ENCODE assay signal across 23 mouse cellular contexts in genomic region chr11:96895886-96896285, GRCm38 (mm10). TPM values are rescaled to one million over a fixed set of nuclear protein-coding genes. Genes with fewer than 3 reads are reported as not detected.
DNase-seq lines count a peak whose midpoint lies in the region; ATAC-seq and TF ChIP-seq lines count a peak whose summit lies in the region.
"Had no signal": no experiment of that assay in that cellular context is flagged by ENCODE, and none has a peak within 500 bp of the region (broad histone marks: within the 10 kb centered on the region; RNA-seq: fewer than 3 reads in every experiment).

No protein-coding gene starts in this region.

- peaks cover 75% of the 10 kb centered on the region for H3K4me1 ChIP-seq in forebrain, embryonic 10.5 days
- H3K4me1 ChIP-seq in forebrain, postnatal 0 days (ENCODE audit: insufficient read depth), result 0 out of 2 replicates have a peak, but pooled peaks cover 3% of the 10 kb centered on the region
- H3K4me1 ChIP-seq in hindbrain, embryonic 10.5 days (replicated peaks), result peaks cover 79% of the 10 kb centered on the region
- 0 out of 2 replicates have a peak, but pooled peaks cover 7% of the 10 kb centered on the region for H3K4me1 ChIP-seq in hindbrain, postnatal 0 days (ENCODE audit: insufficient read depth, low read length)
- H3K4me1 ChIP-seq in midbrain, embryonic 11.5 days (ENCODE audit: control insufficient read depth, insufficient read depth, low read length), result peaks cover 53% of the 10 kb centered on the region
- H3K4me1 ChIP-seq in midbrain, embryonic 16.5 days (ENCODE audit: control insufficient read depth, insufficient read depth, low read length), result peaks cover 13% of the 10 kb centered on the region
- H3K4me1 ChIP-seq: liver, embryonic 13.5 days; lung, embryonic 15.5 days had no signal

- 0 out of 2 replicates have a peak, but pooled peaks cover 6% of the 10 kb centered on the region for H3K9me3 ChIP-seq in forebrain, embryonic 10.5 days
- H3K9me3 ChIP-seq in forebrain, postnatal 0 days (ENCODE audit: low read length), result no peaks in the 10 kb centered on the region
- H3K9me3 ChIP-seq in hindbrain, embryonic 10.5 days, result no peaks in the 10 kb centered on the region
- no peaks in the 10 kb centered on the region for H3K9me3 ChIP-seq in hindbrain, postnatal 0 days (ENCODE audit: low read length)
- no peaks in the 10 kb centered on the region for H3K9me3 ChIP-seq in midbrain, embryonic 11.5 days (ENCODE audit: control insufficient read depth, low read length)
- no peaks in the 10 kb centered on the region for H3K9me3 ChIP-seq in midbrain, embryonic 16.5 days (replicated peaks; ENCODE audit: control insufficient read depth, low read length, poor library complexity, severe bottlenecking)
- H3K9me3 ChIP-seq: G1E; hindbrain, embryonic 15.5 days; kidney, embryonic 15.5 days; limb, embryonic 12.5 days; liver, embryonic 13.5 days; lung, embryonic 15.5 days had no signal

- H3K4me3 ChIP-seq in forebrain, embryonic 10.5 days, result no peak overlapping the region
- H3K4me3 ChIP-seq in forebrain, postnatal 0 days (ENCODE audit: low read depth, low read length), result no peak overlapping the region
- H3K4me3 ChIP-seq in hindbrain, embryonic 10.5 days, result no peak overlapping the region
- no peak overlapping the region for H3K4me3 ChIP-seq in hindbrain, postnatal 0 days (ENCODE audit: low read length)
- H3K4me3 ChIP-seq in midbrain, embryonic 11.5 days (ENCODE audit: low read depth, low read length), result no peak overlapping the region
- no peak overlapping the region for H3K4me3 ChIP-seq in midbrain, embryonic 16.5 days (ENCODE audit: low read depth, low read length)
- H3K4me3 ChIP-seq: hindbrain, embryonic 15.5 days; kidney, embryonic 15.5 days; limb, embryonic 12.5 days; liver, embryonic 13.5 days; lung, embryonic 15.5 days had no signal

- no peak for ATAC-seq in forebrain, postnatal 0 days
- ATAC-seq in hindbrain, postnatal 0 days, result no peak
- ATAC-seq in midbrain, embryonic 11.5 days (ENCODE audit: low FRiP score), result no peak
- ATAC-seq in midbrain, embryonic 16.5 days, result no peak
- no peak for ATAC-seq in cerebellum, adult (ENCODE audit: insufficient number of reproducible peaks, low FRiP score, low TSS enrichment)
- ATAC-seq: intestine, postnatal 0 days had no signal

- H3K4me2 ChIP-seq in forebrain, postnatal 0 days (ENCODE audit: low read depth), result no peak overlapping the region
- H3K4me2 ChIP-seq in hindbrain, postnatal 0 days (ENCODE audit: low read depth, low read length), result no peak overlapping the region
- no peak overlapping the region for H3K4me2 ChIP-seq in midbrain, embryonic 11.5 days
- H3K4me2 ChIP-seq in midbrain, embryonic 16.5 days (ENCODE audit: low read length), result no peak overlapping the region
- H3K4me2 ChIP-seq: hindbrain, embryonic 15.5 days; kidney, embryonic 15.5 days; limb, embryonic 12.5 days; liver, embryonic 13.5 days; lung, embryonic 15.5 days had no signal

- TF ChIP-seq CTCF in forebrain, postnatal 0 days (IDR thresholded peaks at IDR 0.05; ENCODE audit: low read depth), result no peak
- TF ChIP-seq CTCF in hindbrain, postnatal 0 days (IDR thresholded peaks at IDR 0.05; ENCODE audit: low read depth), result no peak

- WGBS in forebrain, embryonic 10.5 days, result 91% methylated on average over 4 of the region's 4 CpGs
- 91% methylated on average over 4 of the region's 4 CpGs for WGBS in forebrain, postnatal 0 days
- 93% methylated on average over 4 of the region's 4 CpGs for WGBS in hindbrain, embryonic 10.5 days
- 96% methylated on average over 4 of the region's 4 CpGs for WGBS in hindbrain, postnatal 0 days
- WGBS in midbrain, embryonic 11.5 days, result 92% methylated on average over 4 of the region's 4 CpGs
- 95% methylated on average over 4 of the region's 4 CpGs for WGBS in midbrain, embryonic 16.5 days

- H3K27ac ChIP-seq in forebrain, embryonic 10.5 days, result peak overlapping the region; percentile 90
- no peak overlapping the region for H3K27ac ChIP-seq in forebrain, postnatal 0 days (ENCODE audit: low read depth, low read length)
- H3K27ac ChIP-seq in hindbrain, embryonic 10.5 days, result peak overlapping the region; percentile 95
- H3K27ac ChIP-seq in hindbrain, postnatal 0 days, result no peak overlapping the region
- H3K27ac ChIP-seq in midbrain, embryonic 11.5 days (ENCODE audit: low read depth, low read length), result 0 out of 2 replicates have a peak overlapping the region, but pooled peaks have one; percentile 3
- H3K27ac ChIP-seq in midbrain, embryonic 16.5 days (ENCODE audit: low read length), result no peak overlapping the region
- H3K27ac ChIP-seq: hindbrain, embryonic 15.5 days; kidney, embryonic 15.5 days; limb, embryonic 12.5 days; liver, embryonic 13.5 days; lung, embryonic 15.5 days had no signal

- DNase-seq in forebrain, embryonic 10.5 days (ENCODE audit: extremely low spot score, low spot score), result no peak
- no peak for DNase-seq in forebrain, postnatal 0 days
- no peak for DNase-seq in hindbrain, embryonic 10.5 days (ENCODE audit: low spot score)
- no peak for DNase-seq in hindbrain, postnatal 0 days (ENCODE audit: low spot score)
- no peak for DNase-seq in midbrain, embryonic 11.5 days (ENCODE audit: low spot score, missing footprints)
- DNase-seq in spleen, postnatal 36 days (ENCODE audit: low spot score in 2 of 2), result no peak
- DNase-seq: adrenal gland, postnatal 25 days; cerebellum, adult 18-20 months; cerebellum, postnatal 36 days; heart, adult 11 months; liver, embryonic 13.5 days; thymus, postnatal 14 days had no signal

- H3K36me3 ChIP-seq in forebrain, embryonic 10.5 days (replicated peaks), result no peaks in the 10 kb centered on the region
- no peaks in the 10 kb centered on the region for H3K36me3 ChIP-seq in forebrain, postnatal 0 days (ENCODE audit: insufficient read depth)
- H3K36me3 ChIP-seq in hindbrain, embryonic 10.5 days, result no peaks in the 10 kb centered on the region
- no peaks in the 10 kb centered on the region for H3K36me3 ChIP-seq in hindbrain, postnatal 0 days (ENCODE audit: insufficient read depth, low read length)
- no peaks in the 10 kb centered on the region for H3K36me3 ChIP-seq in midbrain, embryonic 11.5 days (ENCODE audit: control insufficient read depth, insufficient read depth, low read length)
- no peaks in the 10 kb centered on the region for H3K36me3 ChIP-seq in midbrain, embryonic 16.5 days (ENCODE audit: control insufficient read depth, insufficient read depth, low read length)
- H3K36me3 ChIP-seq: G1E; hindbrain, embryonic 15.5 days; kidney, embryonic 15.5 days; limb, embryonic 12.5 days; liver, embryonic 13.5 days; lung, embryonic 15.5 days had no signal

- H3K27me3 ChIP-seq in forebrain, embryonic 10.5 days (ENCODE audit: poor library complexity, severe bottlenecking), result no peaks in the 10 kb centered on the region
- H3K27me3 ChIP-seq in forebrain, postnatal 0 days (ENCODE audit: insufficient read depth, low read length), result no peaks in the 10 kb centered on the region
- no peaks in the 10 kb centered on the region for H3K27me3 ChIP-seq in hindbrain, embryonic 10.5 days (ENCODE audit: insufficient read depth, poor library complexity, severe bottlenecking)
- no peaks in the 10 kb centered on the region for H3K27me3 ChIP-seq in hindbrain, postnatal 0 days (ENCODE audit: insufficient read depth, low read length)
- H3K27me3 ChIP-seq in midbrain, embryonic 11.5 days (ENCODE audit: control insufficient read depth, insufficient read depth, low read length), result no peaks in the 10 kb centered on the region
- no peaks in the 10 kb centered on the region for H3K27me3 ChIP-seq in midbrain, embryonic 16.5 days (ENCODE audit: control insufficient read depth, insufficient read depth, low read depth, low read length)
- H3K27me3 ChIP-seq: hindbrain, embryonic 15.5 days; limb, embryonic 12.5 days; lung, embryonic 15.5 days had no signal

- no peak overlapping the region for H3K9ac ChIP-seq in forebrain, postnatal 0 days
- H3K9ac ChIP-seq in hindbrain, postnatal 0 days (replicated peaks; ENCODE audit: low read length), result no peak overlapping the region
- no peak overlapping the region for H3K9ac ChIP-seq in midbrain, embryonic 11.5 days (ENCODE audit: low read length)
- no peak overlapping the region for H3K9ac ChIP-seq in midbrain, embryonic 16.5 days (ENCODE audit: low read depth, low read length)
- H3K9ac ChIP-seq: hindbrain, embryonic 15.5 days; kidney, embryonic 15.5 days; limb, embryonic 12.5 days; liver, embryonic 13.5 days; lung, embryonic 15.5 days had no signal

RNA-seq across cellular contexts. Expression of gene Cdk5rap3, which starts 20.4 kb away (rescaled TPM):
- polyA plus RNA-seq in forebrain, embryonic 10.5 days (2016; fragmentation: Nextera tagmentation; extraction: Ambion mirVana), result 107 and 111 TPM in 2 replicates
- total RNA-seq in forebrain, postnatal 0 days (2014; rRNA removed), result 54.9 and 57.7 TPM in 2 replicates
- polyA plus RNA-seq in forebrain, postnatal 0 days (2015; fragmentation: Nextera tagmentation; extraction: Ambion mirVana), result 86.4 and 88.8 TPM in 2 replicates
- 112 and 124 TPM in 2 replicates for polyA plus RNA-seq in hindbrain, embryonic 10.5 days (2016; fragmentation: Nextera tagmentation; extraction: Ambion mirVana)
- 44.9 and 56.5 TPM in 2 replicates for total RNA-seq in hindbrain, postnatal 0 days (2014; rRNA removed)
- polyA plus RNA-seq in hindbrain, postnatal 0 days (2015; fragmentation: Nextera tagmentation; extraction: Ambion mirVana), result 77.1 and 87.8 TPM in 2 replicates
- polyA plus RNA-seq in midbrain, embryonic 11.5 days (2014; fragmentation: Nextera tagmentation; extraction: Ambion mirVana), result 91.4 and 92.8 TPM in 2 replicates
- polyA plus RNA-seq in midbrain, embryonic 16.5 days (2015; fragmentation: Nextera tagmentation; extraction: Ambion mirVana), result 80.6 and 85.7 TPM in 2 replicates

RNA-seq across cellular contexts. Expression of gene Prr15l, which starts 32.0 kb away (rescaled TPM):
- polyA plus RNA-seq in forebrain, embryonic 10.5 days (2016; fragmentation: Nextera tagmentation; extraction: Ambion mirVana), result 0.36 and 0.40 TPM in 2 replicates
- not detected in 2 replicates for total RNA-seq in forebrain, postnatal 0 days (2014; rRNA removed)
- 0.11 TPM in 1 of 2 replicates, not detected in the other for polyA plus RNA-seq in forebrain, postnatal 0 days (2015; fragmentation: Nextera tagmentation; extraction: Ambion mirVana)
- polyA plus RNA-seq in hindbrain, embryonic 10.5 days (2016; fragmentation: Nextera tagmentation; extraction: Ambion mirVana), result 0.37 and 0.75 TPM in 2 replicates
- total RNA-seq in hindbrain, postnatal 0 days (2014; rRNA removed), result 0.10 and 0.75 TPM in 2 replicates
- 0.19 and 0.71 TPM in 2 replicates for polyA plus RNA-seq in hindbrain, postnatal 0 days (2015; fragmentation: Nextera tagmentation; extraction: Ambion mirVana)
- 0.12 and 0.19 TPM in 2 replicates for polyA plus RNA-seq in midbrain, embryonic 11.5 days (2014; fragmentation: Nextera tagmentation; extraction: Ambion mirVana)
- polyA plus RNA-seq in midbrain, embryonic 16.5 days (2015; fragmentation: Nextera tagmentation; extraction: Ambion mirVana), result 0.24 and 0.51 TPM in 2 replicates
- total RNA-seq: gastrocnemius, adult 8-10 months; layer of hippocampus, postnatal 10 days; monocyte, adult 5-6 weeks had no signal

RNA-seq across cellular contexts. Expression of gene Copz2, which starts 46.2 kb away (rescaled TPM):
- 25.1 and 25.6 TPM in 2 replicates for polyA plus RNA-seq in forebrain, embryonic 10.5 days (2016; fragmentation: Nextera tagmentation; extraction: Ambion mirVana)
- 5.8 and 7.1 TPM in 2 replicates for total RNA-seq in forebrain, postnatal 0 days (2014; rRNA removed)
- 14.8 and 14.9 TPM in 2 replicates for polyA plus RNA-seq in forebrain, postnatal 0 days (2015; fragmentation: Nextera tagmentation; extraction: Ambion mirVana)
- 42.9 and 44.2 TPM in 2 replicates for polyA plus RNA-seq in hindbrain, embryonic 10.5 days (2016; fragmentation: Nextera tagmentation; extraction: Ambion mirVana)
- total RNA-seq in hindbrain, postnatal 0 days (2014; rRNA removed), result 6.3 and 12.6 TPM in 2 replicates
- 26.4 and 28.1 TPM in 2 replicates for polyA plus RNA-seq in hindbrain, postnatal 0 days (2015; fragmentation: Nextera tagmentation; extraction: Ambion mirVana)
- polyA plus RNA-seq in midbrain, embryonic 11.5 days (2014; fragmentation: Nextera tagmentation; extraction: Ambion mirVana), result 47.5 and 51.1 TPM in 2 replicates
- polyA plus RNA-seq in midbrain, embryonic 16.5 days (2015; fragmentation: Nextera tagmentation; extraction: Ambion mirVana), result 14.8 and 16.3 TPM in 2 replicates

RNA-seq across cellular contexts. Expression of gene Pnpo, which starts 47.9 kb away (rescaled TPM):
- 36.8 and 40.7 TPM in 2 replicates for polyA plus RNA-seq in forebrain, embryonic 10.5 days (2016; fragmentation: Nextera tagmentation; extraction: Ambion mirVana)
- 26.2 and 30.3 TPM in 2 replicates for total RNA-seq in forebrain, postnatal 0 days (2014; rRNA removed)
- 28.1 and 33.1 TPM in 2 replicates for polyA plus RNA-seq in forebrain, postnatal 0 days (2015; fragmentation: Nextera tagmentation; extraction: Ambion mirVana)
- polyA plus RNA-seq in hindbrain, embryonic 10.5 days (2016; fragmentation: Nextera tagmentation; extraction: Ambion mirVana), result 31.4 and 36.4 TPM in 2 replicates
- total RNA-seq in hindbrain, postnatal 0 days (2014; rRNA removed), result 31.5 and 37.2 TPM in 2 replicates
- polyA plus RNA-seq in hindbrain, postnatal 0 days (2015; fragmentation: Nextera tagmentation; extraction: Ambion mirVana), result 37.3 and 38.3 TPM in 2 replicates
- 23.1 and 24.4 TPM in 2 replicates for polyA plus RNA-seq in midbrain, embryonic 11.5 days (2014; fragmentation: Nextera tagmentation; extraction: Ambion mirVana)
- 32.2 and 32.5 TPM in 2 replicates for polyA plus RNA-seq in midbrain, embryonic 16.5 days (2015; fragmentation: Nextera tagmentation; extraction: Ambion mirVana)

Comparison
In these comparisons a context has a peak if more than half of its experiments do, and no peak if none do; other contexts are left out.
1. H3K27ac ChIP-seq: peak in forebrain, embryonic 10.5 days (single experiment), hindbrain, embryonic 10.5 days (single experiment) and midbrain, embryonic 11.5 days (single experiment); none in forebrain, postnatal 0 days (single experiment), hindbrain, postnatal 0 days (single experiment) and midbrain, embryonic 16.5 days (single experiment).